Comparison of ENCODE assay signal across 10 mouse cellular contexts in the genomic region with DNA sequence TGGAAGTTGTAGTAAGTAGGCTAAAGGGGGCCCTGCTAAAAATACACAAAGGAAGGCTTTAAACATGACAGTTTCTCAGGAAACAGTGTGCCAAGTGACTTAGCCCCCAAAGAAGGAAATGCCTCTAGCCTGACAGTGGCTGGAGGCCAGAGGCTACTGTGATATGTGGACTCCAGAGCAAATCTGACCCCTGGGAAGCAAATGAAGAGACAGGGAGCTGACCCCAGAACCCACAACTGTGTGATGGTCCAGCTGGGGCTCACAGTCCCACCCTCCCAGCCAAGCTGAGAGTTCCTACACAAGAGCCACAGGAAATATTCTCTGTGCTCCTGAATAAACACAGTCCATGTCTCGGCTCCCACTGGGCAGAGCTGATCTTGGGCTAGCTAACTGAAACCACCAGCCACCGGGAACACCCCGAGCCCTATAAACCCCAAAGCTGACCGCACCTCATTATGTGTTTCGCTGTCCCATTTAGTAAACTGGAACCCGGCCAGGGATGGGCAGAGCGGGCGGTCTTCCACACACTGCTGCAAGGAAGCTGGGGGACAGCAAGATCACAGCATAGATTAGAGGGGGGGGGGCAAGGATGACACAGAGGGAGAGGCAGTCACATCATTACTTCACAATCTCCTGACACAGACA. TPM values are rescaled to one million over a fixed set of nuclear protein-coding genes. Genes with fewer than 3 reads are reported as not detected.
DNase-seq lines count a peak whose midpoint lies in the region; ATAC-seq lines count a peak whose summit lies in the region.
"Had no signal": no experiment of that assay in that cellular context is flagged by ENCODE, and none has a peak within 500 bp of the region (broad histone marks: within the 10 kb centered on the region; RNA-seq: fewer than 3 reads in every experiment).

No protein-coding gene starts in this region.

- no peaks in the 10 kb centered on the region for H3K9me3 ChIP-seq in kidney, embryonic 14.5 days (ENCODE audit: control insufficient read depth, low read length)
- H3K9me3 ChIP-seq in forebrain, embryonic 14.5 days (replicated peaks; ENCODE audit: control insufficient read depth, low read length): no peaks in the 10 kb centered on the region

- no peaks in the 10 kb centered on the region for H3K4me1 ChIP-seq in kidney, embryonic 14.5 days (ENCODE audit: control insufficient read depth, insufficient read depth, low read length)
- H3K4me1 ChIP-seq in forebrain, embryonic 14.5 days (ENCODE audit: control insufficient read depth, insufficient read depth, low read length): no peaks in the 10 kb centered on the region

- no peak overlapping the region for H3K4me3 ChIP-seq in kidney, embryonic 14.5 days (ENCODE audit: low read length)
- H3K4me3 ChIP-seq in forebrain, embryonic 14.5 days (ENCODE audit: low read depth, low read length): no peak overlapping the region

- no peak for ATAC-seq in kidney, embryonic 14.5 days (ENCODE audit: low FRiP score, low TSS enrichment)
- ATAC-seq in forebrain, embryonic 14.5 days: no peak

- H3K27ac ChIP-seq in kidney, embryonic 14.5 days (ENCODE audit: low read depth, low read length): no peak overlapping the region
- no peak overlapping the region for H3K27ac ChIP-seq in forebrain, embryonic 14.5 days (ENCODE audit: low read depth, low read length)

- 93% methylated on average over 8 of the region's 8 CpGs for WGBS in kidney, embryonic 14.5 days
- 91% methylated on average over 8 of the region's 8 CpGs for WGBS in forebrain, embryonic 14.5 days

- H3K36me3 ChIP-seq in kidney, embryonic 14.5 days (ENCODE audit: control insufficient read depth, insufficient read depth, low read length): peaks cover 82% of the 10 kb centered on the region
- H3K36me3 ChIP-seq in forebrain, embryonic 14.5 days (ENCODE audit: control insufficient read depth, insufficient read depth, low read length): peaks cover 87% of the 10 kb centered on the region

- H3K9ac ChIP-seq in kidney, embryonic 14.5 days (ENCODE audit: low read depth, low read length): no peak overlapping the region
- no peak overlapping the region for H3K9ac ChIP-seq in forebrain, embryonic 14.5 days (ENCODE audit: low read length)

- DNase-seq in kidney, adult 11 months: peak; percentile 61
- DNase-seq in heart, adult 9 months (ENCODE audit: low spot score in 2 of 2): peak; percentile 43 to 67
- DNase-seq in kidney, adult 18-20 months: peak; percentile 26
- DNase-seq in lung, postnatal 10 days: peak; percentile 83
- no peak for DNase-seq in cerebellum, adult 11-12 months
- DNase-seq in forebrain, embryonic 14.5 days (ENCODE audit: low spot score): no peak
- no peak for DNase-seq in urinary bladder, postnatal 36 days (ENCODE audit: low spot score in 2 of 2)
- DNase-seq: embryo, embryonic 11 days; gastrocnemius, postnatal 10 days had no signal

- no peaks in the 10 kb centered on the region for H3K27me3 ChIP-seq in kidney, embryonic 14.5 days (ENCODE audit: control insufficient read depth, insufficient read depth, low read length)
- H3K27me3 ChIP-seq in forebrain, embryonic 14.5 days (replicated peaks; ENCODE audit: control insufficient read depth, insufficient read depth, low read length): no peaks in the 10 kb centered on the region

- no peak overlapping the region for H3K4me2 ChIP-seq in kidney, embryonic 14.5 days (replicated peaks; ENCODE audit: low read depth, low read length)
- no peak overlapping the region for H3K4me2 ChIP-seq in forebrain, embryonic 14.5 days (ENCODE audit: low read length)

RNA-seq across cellular contexts. Expression of a gene that starts 12.0 kb away (rescaled TPM):
- polyA plus RNA-seq in kidney, embryonic 14.5 days (2014; fragmentation: Nextera tagmentation; extraction: Ambion mirVana): 67.3 and 103 TPM in 2 replicates
- polyA plus RNA-seq in forebrain, embryonic 14.5 days (2014; fragmentation: Nextera tagmentation; extraction: Ambion mirVana): 45.2 and 52.8 TPM in 2 replicates

RNA-seq across cellular contexts. Expression of a gene that starts 21.5 kb away (rescaled TPM):
- 22.7 and 22.8 TPM in 2 replicates for polyA plus RNA-seq in kidney, embryonic 14.5 days (2014; fragmentation: Nextera tagmentation; extraction: Ambion mirVana)
- 10.4 and 11.4 TPM in 2 replicates for polyA plus RNA-seq in forebrain, embryonic 14.5 days (2014; fragmentation: Nextera tagmentation; extraction: Ambion mirVana)

RNA-seq across cellular contexts. Expression of a gene that starts 51.2 kb away (rescaled TPM):
- 39.6 and 43.4 TPM in 2 replicates for polyA plus RNA-seq in kidney, embryonic 14.5 days (2014; fragmentation: Nextera tagmentation; extraction: Ambion mirVana)
- polyA plus RNA-seq in forebrain, embryonic 14.5 days (2014; fragmentation: Nextera tagmentation; extraction: Ambion mirVana): 30.8 and 32.2 TPM in 2 replicates

Comparison
In these comparisons a context has a peak if more than half of its experiments do, and no peak if none do; other contexts are left out.
1. DNase-seq: peak in kidney, adult 11 months (single experiment), heart, adult 9 months (2 of 2), kidney, adult 18-20 months (single experiment) and lung, postnatal 10 days (single experiment); none in cerebellum, adult 11-12 months (single experiment), forebrain, embryonic 14.5 days (single experiment) and urinary bladder, postnatal 36 days (0 of 2).